Mouse (Mus musculus): ENCODE data around the gene Trim40. TPM values are rescaled to one million over a fixed set of nuclear protein-coding genes. Genes with fewer than 3 reads are reported as not detected.
A peak's percentile ranks its signal among the peaks of the same experiment; 100 is the strongest.

Trim40 gene
- polyA plus RNA-seq, 1 experiment from 2014 or later, result 0.08 TPM

GRCm38 (mm10) chr17:36836874-36837647 is 52.9 kb downstream of the Trim40 start, which contains the start of gene Trim26:
Trim26 (plus strand) TSS chr17:36837134.
- peak; percentile 99 for ATAC-seq
- WGBS, result 0% methylated on average over 30 of the region's 58 CpGs
- Histone ChIP-seq H3K4me3 (ENCODE audit: low read length) (peak within 1 kb of the TSS; percentile 77), H3K4me1 (ENCODE audit: control insufficient read depth, insufficient read depth, low read depth, low read length) (peaks cover 13% of the 10 kb centered on the region), H3K9ac (ENCODE audit: low read depth, low read length) (peak within 1 kb of the TSS; percentile 88), H3K9me3 (ENCODE audit: control insufficient read depth, low read length) (no peaks in the 10 kb centered on the region), H3K36me3 (ENCODE audit: control insufficient read depth, insufficient read depth, low read length) (no peaks in the 10 kb centered on the region), H3K27ac (ENCODE audit: low read depth, low read length) (peak within 1 kb of the TSS; percentile 93), H3K27me3 (replicated peaks; ENCODE audit: control insufficient read depth, insufficient read depth, low read length) (no peaks in the 10 kb centered on the region), H3K4me2 (ENCODE audit: low read length) (peak within 1 kb of the TSS; percentile 73)

GRCm38 (mm10) chr17:36836427-36836812 is 53.5 kb downstream of the Trim40 start:
- H3K4me1 ChIP-seq (ENCODE audit: control insufficient read depth, insufficient read depth, low read depth, low read length), result peaks cover 13% of the 10 kb centered on the region
- H3K27me3 ChIP-seq (replicated peaks; ENCODE audit: control insufficient read depth, insufficient read depth, low read length), result no peaks in the 10 kb centered on the region
- 12% methylated on average over 3 of the region's 3 CpGs for WGBS
- ATAC-seq, result no peak; the same call in 1 of the 2 replicates
- peak overlapping the region; percentile 73 for H3K4me2 ChIP-seq (ENCODE audit: low read length)
- H3K9me3 ChIP-seq (ENCODE audit: control insufficient read depth, low read length), result no peaks in the 10 kb centered on the region
- H3K4me3 ChIP-seq (ENCODE audit: low read length), result peak overlapping the region; percentile 77
- H3K27ac ChIP-seq (ENCODE audit: low read depth, low read length), result peak overlapping the region; percentile 57
- peak overlapping the region; percentile 62 for H3K9ac ChIP-seq (ENCODE audit: low read depth, low read length)
- no peaks in the 10 kb centered on the region for H3K36me3 ChIP-seq (ENCODE audit: control insufficient read depth, insufficient read depth, low read length)

DNA sequence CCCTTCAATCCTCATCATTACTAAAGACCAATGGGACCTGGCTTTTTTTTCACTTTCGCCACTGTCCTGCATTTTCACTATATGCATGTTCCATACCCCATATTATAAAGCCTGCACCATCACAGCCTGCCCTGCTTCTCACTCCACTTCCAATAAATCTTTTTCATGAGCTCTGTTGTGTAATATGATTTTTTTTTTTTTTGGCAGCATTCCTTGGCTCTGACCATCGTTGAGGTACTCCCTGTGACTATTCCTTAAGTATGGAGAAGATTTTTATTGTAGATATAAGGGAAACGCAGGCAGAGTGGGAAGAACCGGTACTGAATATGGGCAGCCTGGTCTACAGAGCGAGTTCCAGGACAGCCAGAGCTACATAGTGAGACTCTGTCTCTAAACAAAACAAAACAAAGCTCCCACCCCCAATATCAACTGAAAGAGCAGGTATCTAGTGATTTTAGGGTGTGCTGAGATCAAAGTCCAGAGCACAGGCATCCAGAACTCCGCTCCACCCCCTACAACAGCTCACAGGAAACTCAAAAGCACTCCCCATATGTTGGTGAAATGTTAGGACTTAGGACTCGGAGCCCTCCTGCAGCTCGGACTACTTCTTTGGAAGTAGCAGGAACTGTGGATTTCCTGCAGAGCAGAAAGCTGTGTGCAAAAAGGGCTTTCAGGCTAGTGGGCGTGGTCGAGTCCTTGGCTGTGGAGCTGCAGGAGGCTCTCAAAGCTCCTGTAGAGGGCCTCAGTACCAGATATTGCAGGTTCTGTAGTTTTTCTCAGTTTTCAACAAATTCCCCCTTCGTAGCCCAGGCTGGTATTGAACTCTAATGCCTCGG is 54.1 kb downstream of the Trim40 start:
- Histone ChIP-seq H3K4me1 (ENCODE audit: control insufficient read depth, insufficient read depth, low read depth, low read length) (peaks cover 13% of the 10 kb centered on the region), H3K4me2 (ENCODE audit: low read length) (peak overlapping the region; percentile 73), H3K27ac (ENCODE audit: low read depth, low read length) (peak overlapping the region; percentile 57), H3K36me3 (ENCODE audit: control insufficient read depth, insufficient read depth, low read length) (no peaks in the 10 kb centered on the region), H3K9ac (ENCODE audit: low read depth, low read length) (peak overlapping the region; percentile 18; the same call in 1 of the 2 replicates), H3K9me3 (ENCODE audit: control insufficient read depth, low read length) (no peaks in the 10 kb centered on the region), H3K4me3 (ENCODE audit: low read length) (peak overlapping the region; percentile 7; the same call in 1 of the 2 replicates), H3K27me3 (replicated peaks; ENCODE audit: control insufficient read depth, insufficient read depth, low read length) (no peaks in the 10 kb centered on the region)
- peak; percentile 3; the same call in 1 of the 2 replicates for ATAC-seq
- WGBS, result 35% methylated on average over 12 of the region's 12 CpGs

- peaks cover 9% of the 10 kb centered on the region for H3K4me1 ChIP-seq (ENCODE audit: control insufficient read depth, insufficient read depth, low read depth, low read length)
- no peak overlapping the region for H3K9ac ChIP-seq (ENCODE audit: low read depth, low read length)
- H3K36me3 ChIP-seq (ENCODE audit: control insufficient read depth, insufficient read depth, low read length), result no peaks in the 10 kb centered on the region
- no peak overlapping the region for H3K4me3 ChIP-seq (ENCODE audit: low read length)
- no peak overlapping the region for H3K4me2 ChIP-seq (ENCODE audit: low read length)
- ATAC-seq, result no peak
- WGBS, result 59% methylated on average over 4 of the region's 4 CpGs
- H3K27ac ChIP-seq (ENCODE audit: low read depth, low read length), result no peak overlapping the region
- H3K27me3 ChIP-seq (replicated peaks; ENCODE audit: control insufficient read depth, insufficient read depth, low read length), result no peaks in the 10 kb centered on the region
- H3K9me3 ChIP-seq (ENCODE audit: control insufficient read depth, low read length), result no peaks in the 10 kb centered on the region
Measured at GRCm38 (mm10) chr17:36832694-36833093, 57.2 kb downstream of the Trim40 start.

Other genes starting within 250 kb of the Trim40 start
- not detected in 2 replicates for gene H2-M9, start 247.5 kb downstream of the Trim40 start, polyA plus RNA-seq (2015; fragmentation: Nextera tagmentation; extraction: Ambion mirVana)
- gene H2-M1, start 217.9 kb downstream of the Trim40 start, polyA plus RNA-seq (2015; fragmentation: Nextera tagmentation; extraction: Ambion mirVana), result not detected in 2 replicates
- gene H2-M10.5, start 117.2 kb downstream of the Trim40 start, polyA plus RNA-seq (2015; fragmentation: Nextera tagmentation; extraction: Ambion mirVana), result not detected in 2 replicates
- gene H2-M10.6, start 78.0 kb downstream of the Trim40 start, polyA plus RNA-seq (2015; fragmentation: Nextera tagmentation; extraction: Ambion mirVana), result not detected in 2 replicates
- gene Trim26, start 53.0 kb downstream of the Trim40 start, polyA plus RNA-seq (2015; fragmentation: Nextera tagmentation; extraction: Ambion mirVana), result 49.5 and 53.8 TPM in 2 replicates
- gene Trim15, start 22.9 kb downstream of the Trim40 start, polyA plus RNA-seq (2015; fragmentation: Nextera tagmentation; extraction: Ambion mirVana), result 0.90 and 1.1 TPM in 2 replicates
- gene Trim10, start 20.5 kb downstream of the Trim40 start, polyA plus RNA-seq (2015; fragmentation: Nextera tagmentation; extraction: Ambion mirVana), result 0.78 and 1.2 TPM in 2 replicates
- gene Trim31, start 8.0 kb upstream of the Trim40 start, polyA plus RNA-seq (2015; fragmentation: Nextera tagmentation; extraction: Ambion mirVana), result not detected in 2 replicates
- gene Rnf39, start 52.8 kb upstream of the Trim40 start, polyA plus RNA-seq (2015; fragmentation: Nextera tagmentation; extraction: Ambion mirVana), result 1.6 and 2.6 TPM in 2 replicates
- gene Ppp1r11, start 61.6 kb upstream of the Trim40 start, polyA plus RNA-seq (2015; fragmentation: Nextera tagmentation; extraction: Ambion mirVana), result 156 and 165 TPM in 2 replicates
- 48.8 and 51.7 TPM in 2 replicates for gene Znrd1, start 68.4 kb upstream of the Trim40 start, polyA plus RNA-seq (2015; fragmentation: Nextera tagmentation; extraction: Ambion mirVana)
- 4.5 and 5.6 TPM in 2 replicates for gene Znrd1as, start 68.5 kb upstream of the Trim40 start, polyA plus RNA-seq (2015; fragmentation: Nextera tagmentation; extraction: Ambion mirVana)
- gene 2410137M14Rik, start 91.1 kb upstream of the Trim40 start, polyA plus RNA-seq (2015; fragmentation: Nextera tagmentation; extraction: Ambion mirVana), result 0.36 and 0.50 TPM in 2 replicates
- 2.4 and 2.6 TPM in 2 replicates for gene H2-M5, start 99.4 kb upstream of the Trim40 start, polyA plus RNA-seq (2015; fragmentation: Nextera tagmentation; extraction: Ambion mirVana)
- 206 and 224 TPM in 2 replicates for gene Zfp57, start 111.0 kb upstream of the Trim40 start, polyA plus RNA-seq (2015; fragmentation: Nextera tagmentation; extraction: Ambion mirVana)
- gene Mog, start 133.3 kb upstream of the Trim40 start, polyA plus RNA-seq (2015; fragmentation: Nextera tagmentation; extraction: Ambion mirVana), result 1.6 and 1.9 TPM in 2 replicates
- 82.9 and 85.5 TPM in 2 replicates for gene Gabbr1, start 155.8 kb upstream of the Trim40 start, polyA plus RNA-seq (2015; fragmentation: Nextera tagmentation; extraction: Ambion mirVana)
- 0.09 TPM in 1 of 2 replicates, not detected in the other for gene Olfr90, start 198.4 kb upstream of the Trim40 start, polyA plus RNA-seq (2015; fragmentation: Nextera tagmentation; extraction: Ambion mirVana)
- not detected in 2 replicates for gene Olfr91, start 208.2 kb upstream of the Trim40 start, polyA plus RNA-seq (2015; fragmentation: Nextera tagmentation; extraction: Ambion mirVana)
- not detected in 2 replicates for gene Olfr92, start 230.0 kb upstream of the Trim40 start, polyA plus RNA-seq (2015; fragmentation: Nextera tagmentation; extraction: Ambion mirVana)

Measured in hindbrain, embryonic 16.5 days (tissue).